Mouse (Mus musculus) megakaryocyte, embryonic 14.5 days (primary cell): ENCODE measurements around the gene Calhm5.

Experiments used
- FLI1 ChIP-seq: IDR thresholded peaks from 2 replicates; pipeline ENCODE4 v1.6.1; 2012; ENCODE audit warnings: low read length, inconsistent platforms, mixed read lengths
- GATA1 ChIP-seq: IDR thresholded peaks from 3 replicates; pipeline ENCODE4 v1.6.1; 2012; ENCODE audit warnings: mixed read lengths, low read length, inconsistent platforms, borderline replicate concordance

DNA sequence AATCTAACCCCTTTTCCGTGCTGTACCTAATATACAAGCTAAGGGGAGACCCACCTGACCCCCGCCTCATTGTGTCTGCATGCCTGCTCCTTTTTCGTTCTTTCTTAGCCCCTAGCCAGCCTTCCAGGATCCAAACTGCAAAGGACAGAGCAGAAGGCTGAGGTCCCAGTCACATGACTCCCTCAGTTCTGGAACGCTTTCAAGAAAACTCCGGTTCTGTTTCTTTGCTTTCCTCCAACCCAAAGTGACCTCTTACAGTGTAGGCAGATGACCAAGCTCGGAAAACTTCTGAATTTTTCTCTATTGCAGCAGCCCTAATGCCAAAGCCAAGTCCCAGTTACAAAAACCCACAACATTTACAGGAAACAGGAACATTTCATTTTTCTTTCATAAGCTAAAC lies 32.1 kb upstream of the Calhm5 start:
- TF ChIP-seq GATA1 (no peak), FLI1 (no peak)
